Mouse (Mus musculus): ENCODE measurements at regions not wholly inside any gene's neighbourhood (a gene's known extent, or its start where the extent isn't known, plus 50 kb on each side); places are given as distances from the start of the nearest gene placed in this dataset.

- H3K4me2 ChIP-seq (ENCODE audit: low read depth, severe bottlenecking) = no peak overlapping the region
- ATAC-seq (ENCODE audit: insufficient number of reproducible peaks, low FRiP score, low TSS enrichment, low read depth) (no peak), DNase-seq (ENCODE audit: low spot score) (no peak)
- no peak overlapping the region for H3K9ac ChIP-seq (ENCODE audit: low read length)
- H3K4me3 ChIP-seq (ENCODE audit: low read depth, low read length) = no peak overlapping the region
- WGBS = 46% methylated on average over 6 of the region's 6 CpGs
- no peaks in the 10 kb centered on the region for H3K9me3 ChIP-seq (ENCODE audit: control insufficient read depth, low read length)
- no peaks in the 10 kb centered on the region for H3K27me3 ChIP-seq (ENCODE audit: control insufficient read depth, insufficient read depth, low read length)
- no peaks in the 10 kb centered on the region for H3K4me1 ChIP-seq (ENCODE audit: control insufficient read depth, insufficient read depth, low read length)
- H3K36me3 ChIP-seq (ENCODE audit: control insufficient read depth, insufficient read depth, low read length) = no peaks in the 10 kb centered on the region
- H3K27ac ChIP-seq (replicated peaks; ENCODE audit: low read depth, low read length) = no peak overlapping the region
Measured at GRCm38 (mm10) chr10:22908640-22909039, 88.7 kb upstream of the Tcf21 start.

- Histone ChIP-seq H3K4me1 (ENCODE audit: control insufficient read depth, insufficient read depth, low read length) (no peaks in the 10 kb centered on the region), H3K27ac (replicated peaks; ENCODE audit: low read depth, low read length) (no peak overlapping the region), H3K9ac (ENCODE audit: low read length) (no peak overlapping the region), H3K4me2 (ENCODE audit: low read depth, severe bottlenecking) (no peak overlapping the region), H3K9me3 (ENCODE audit: control insufficient read depth, low read length) (no peaks in the 10 kb centered on the region), H3K4me3 (ENCODE audit: low read depth, low read length) (no peak overlapping the region), H3K27me3 (ENCODE audit: control insufficient read depth, insufficient read depth, low read length) (no peaks in the 10 kb centered on the region), H3K36me3 (ENCODE audit: control insufficient read depth, insufficient read depth, low read length) (no peaks in the 10 kb centered on the region)
- DNase-seq (ENCODE audit: low spot score) (no peak), ATAC-seq (ENCODE audit: insufficient number of reproducible peaks, low FRiP score, low TSS enrichment, low read depth) (no peak)
- 87% methylated on average over 2 of the region's 2 CpGs for WGBS
Measured at GRCm38 (mm10) chr10:22905281-22905680, 85.3 kb upstream of the Tcf21 start.

- Histone ChIP-seq H3K4me3 (ENCODE audit: low read depth, low read length) (no peak overlapping the region), H3K4me1 (ENCODE audit: control insufficient read depth, insufficient read depth, low read length) (no peaks in the 10 kb centered on the region), H3K27me3 (ENCODE audit: control insufficient read depth, insufficient read depth, low read length) (no peaks in the 10 kb centered on the region), H3K27ac (replicated peaks; ENCODE audit: low read depth, low read length) (no peak overlapping the region), H3K36me3 (ENCODE audit: control insufficient read depth, insufficient read depth, low read length) (no peaks in the 10 kb centered on the region), H3K9ac (ENCODE audit: low read length) (no peak overlapping the region), H3K4me2 (ENCODE audit: low read depth, severe bottlenecking) (no peak overlapping the region), H3K9me3 (ENCODE audit: control insufficient read depth, low read length) (no peaks in the 10 kb centered on the region)
- ATAC-seq (ENCODE audit: insufficient number of reproducible peaks, low FRiP score, low TSS enrichment, low read depth) = no peak
- 67% methylated on average over 10 of the region's 10 CpGs for WGBS
- DNase-seq (ENCODE audit: low spot score) = no peak
Measured at GRCm38 (mm10) chr10:22893442-22893985, 73.5 kb upstream of the Tcf21 start.

GRCm38 (mm10) chr10:22887451-22887850, 67.5 kb upstream of the Tcf21 start:
- no peak overlapping the region for H3K4me2 ChIP-seq (ENCODE audit: low read depth, severe bottlenecking)
- 80% methylated on average over 6 of the region's 6 CpGs for WGBS
- H3K4me1 ChIP-seq (ENCODE audit: control insufficient read depth, insufficient read depth, low read length) = no peaks in the 10 kb centered on the region
- no peak overlapping the region for H3K9ac ChIP-seq (ENCODE audit: low read length)
- no peak for DNase-seq (ENCODE audit: low spot score)
- H3K27me3 ChIP-seq (ENCODE audit: control insufficient read depth, insufficient read depth, low read length) = no peaks in the 10 kb centered on the region
- no peak for ATAC-seq (ENCODE audit: insufficient number of reproducible peaks, low FRiP score, low TSS enrichment, low read depth)
- H3K9me3 ChIP-seq (ENCODE audit: control insufficient read depth, low read length) = no peaks in the 10 kb centered on the region
- H3K4me3 ChIP-seq (ENCODE audit: low read depth, low read length) = no peak overlapping the region
- H3K36me3 ChIP-seq (ENCODE audit: control insufficient read depth, insufficient read depth, low read length) = no peaks in the 10 kb centered on the region
- H3K27ac ChIP-seq (replicated peaks; ENCODE audit: low read depth, low read length) = no peak overlapping the region

GRCm38 (mm10) chr10:22879714-22880113, 59.7 kb upstream of the Tcf21 start:
- H3K4me3 ChIP-seq (ENCODE audit: low read depth, low read length) = no peak overlapping the region
- ATAC-seq (ENCODE audit: insufficient number of reproducible peaks, low FRiP score, low TSS enrichment, low read depth) (no peak), DNase-seq (ENCODE audit: low spot score) (peak; percentile 16)
- no peaks in the 10 kb centered on the region for H3K9me3 ChIP-seq (ENCODE audit: control insufficient read depth, low read length)
- no peak overlapping the region for H3K27ac ChIP-seq (replicated peaks; ENCODE audit: low read depth, low read length)
- H3K4me1 ChIP-seq (ENCODE audit: control insufficient read depth, insufficient read depth, low read length) = no peaks in the 10 kb centered on the region
- H3K36me3 ChIP-seq (ENCODE audit: control insufficient read depth, insufficient read depth, low read length) = no peaks in the 10 kb centered on the region
- no peak overlapping the region for H3K4me2 ChIP-seq (ENCODE audit: low read depth, severe bottlenecking)
- H3K27me3 ChIP-seq (ENCODE audit: control insufficient read depth, insufficient read depth, low read length) = no peaks in the 10 kb centered on the region
- H3K9ac ChIP-seq (ENCODE audit: low read length) = no peak overlapping the region
- WGBS = 40% methylated on average over 4 of the region's 4 CpGs

DNA sequence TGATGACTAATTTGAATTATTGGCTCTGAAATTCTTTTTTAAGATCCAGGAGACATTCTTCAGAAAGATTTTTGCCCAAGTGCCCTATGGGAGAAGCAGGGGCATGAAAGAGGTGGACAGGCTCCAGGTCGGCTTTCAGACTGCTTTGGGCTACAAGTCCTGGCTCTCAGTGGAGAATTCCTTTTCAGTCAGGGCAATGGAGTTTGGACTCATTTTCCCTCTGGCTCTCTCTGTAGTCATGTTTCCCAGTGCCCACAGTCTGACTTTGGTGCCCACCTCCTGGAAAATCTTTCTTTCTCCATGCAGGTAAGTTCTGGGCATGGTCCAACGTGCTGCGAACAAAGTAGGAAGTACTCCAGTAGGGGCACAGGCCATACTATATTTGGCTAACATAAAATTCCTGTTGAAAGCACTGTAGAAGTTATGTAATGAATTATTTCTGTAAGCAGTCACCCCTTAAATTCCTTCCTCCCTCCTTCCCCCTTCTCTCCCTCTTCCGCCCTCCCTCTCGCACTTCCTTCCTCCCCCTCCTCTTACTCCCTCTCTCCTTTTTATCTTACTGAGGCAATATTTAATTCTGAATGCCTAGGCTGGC, 57.7 kb upstream of the Tcf21 start:
- WGBS = 86% methylated on average over 5 of the region's 5 CpGs
- no peak for ATAC-seq (ENCODE audit: insufficient number of reproducible peaks, low FRiP score, low TSS enrichment, low read depth)
- H3K36me3 ChIP-seq (ENCODE audit: control insufficient read depth, insufficient read depth, low read length) = no peaks in the 10 kb centered on the region

GRCm38 (mm10) chr10:22877028-22877427, 57.1 kb upstream of the Tcf21 start:
- H3K4me1 ChIP-seq (ENCODE audit: control insufficient read depth, insufficient read depth, low read length) = no peaks in the 10 kb centered on the region
- WGBS = 70% methylated on average over 2 of the region's 2 CpGs
- no peak overlapping the region for H3K27ac ChIP-seq (replicated peaks; ENCODE audit: low read depth, low read length)
- no peaks in the 10 kb centered on the region for H3K9me3 ChIP-seq (ENCODE audit: control insufficient read depth, low read length)
- H3K27me3 ChIP-seq (ENCODE audit: control insufficient read depth, insufficient read depth, low read length) = no peaks in the 10 kb centered on the region
- no peak overlapping the region for H3K4me2 ChIP-seq (ENCODE audit: low read depth, severe bottlenecking)
- DNase-seq (ENCODE audit: low spot score) (peak; percentile 6), ATAC-seq (ENCODE audit: insufficient number of reproducible peaks, low FRiP score, low TSS enrichment, low read depth) (no peak)
- no peaks in the 10 kb centered on the region for H3K36me3 ChIP-seq (ENCODE audit: control insufficient read depth, insufficient read depth, low read length)
- no peak overlapping the region for H3K4me3 ChIP-seq (ENCODE audit: low read depth, low read length)
- H3K9ac ChIP-seq (ENCODE audit: low read length) = no peak overlapping the region

More for the DNA sequence above, 57.7 kb upstream of the Tcf21 start:
- no peak overlapping the region for H3K9ac ChIP-seq (ENCODE audit: low read length)
- no peaks in the 10 kb centered on the region for H3K9me3 ChIP-seq (ENCODE audit: control insufficient read depth, low read length)
- no peak overlapping the region for H3K4me3 ChIP-seq (ENCODE audit: low read depth, low read length)
- no peaks in the 10 kb centered on the region for H3K27me3 ChIP-seq (ENCODE audit: control insufficient read depth, insufficient read depth, low read length)
- H3K4me2 ChIP-seq (ENCODE audit: low read depth, severe bottlenecking) = no peak overlapping the region
- no peak overlapping the region for H3K27ac ChIP-seq (replicated peaks; ENCODE audit: low read depth, low read length)
- no peaks in the 10 kb centered on the region for H3K4me1 ChIP-seq (ENCODE audit: control insufficient read depth, insufficient read depth, low read length)
- DNase-seq (ENCODE audit: low spot score) = peak; percentile 19

- H3K36me3 ChIP-seq (ENCODE audit: control insufficient read depth, insufficient read depth, low read length) = no peaks in the 10 kb centered on the region
- no peaks in the 10 kb centered on the region for H3K4me1 ChIP-seq (ENCODE audit: control insufficient read depth, insufficient read depth, low read length)
- no peaks in the 10 kb centered on the region for H3K27me3 ChIP-seq (ENCODE audit: control insufficient read depth, insufficient read depth, low read length)
- no peak overlapping the region for H3K4me3 ChIP-seq (ENCODE audit: low read depth, low read length)
- peak; percentile 13 for DNase-seq (ENCODE audit: low spot score)
- WGBS = 84% methylated on average over 5 of the region's 5 CpGs
- no peak overlapping the region for H3K9ac ChIP-seq (ENCODE audit: low read length)
- H3K4me2 ChIP-seq (ENCODE audit: low read depth, severe bottlenecking) = no peak overlapping the region
- H3K27ac ChIP-seq (replicated peaks; ENCODE audit: low read depth, low read length) = no peak overlapping the region
- no peaks in the 10 kb centered on the region for H3K9me3 ChIP-seq (ENCODE audit: control insufficient read depth, low read length)
- no peak for ATAC-seq (ENCODE audit: insufficient number of reproducible peaks, low FRiP score, low TSS enrichment, low read depth)
Measured at GRCm38 (mm10) chr10:22875675-22876074, 55.7 kb upstream of the Tcf21 start.

GRCm38 (mm10) chr10:22875181-22875580, 55.2 kb upstream of the Tcf21 start:
- Histone ChIP-seq H3K4me2 (ENCODE audit: low read depth, severe bottlenecking) (no peak overlapping the region), H3K27me3 (ENCODE audit: control insufficient read depth, insufficient read depth, low read length) (no peaks in the 10 kb centered on the region), H3K36me3 (ENCODE audit: control insufficient read depth, insufficient read depth, low read length) (no peaks in the 10 kb centered on the region), H3K9ac (ENCODE audit: low read length) (no peak overlapping the region), H3K9me3 (ENCODE audit: control insufficient read depth, low read length) (no peaks in the 10 kb centered on the region), H3K4me1 (ENCODE audit: control insufficient read depth, insufficient read depth, low read length) (no peaks in the 10 kb centered on the region), H3K27ac (replicated peaks; ENCODE audit: low read depth, low read length) (no peak overlapping the region), H3K4me3 (ENCODE audit: low read depth, low read length) (no peak overlapping the region)
- DNase-seq (ENCODE audit: low spot score) (peak; percentile 7), ATAC-seq (ENCODE audit: insufficient number of reproducible peaks, low FRiP score, low TSS enrichment, low read depth) (no peak)
- 78% methylated on average over 4 of the region's 4 CpGs for WGBS

Data from limb, embryonic 11.5 days (tissue).